Mouse (Mus musculus) forelimb bud, embryonic 11.5 days (tissue): Measurements from ENCODE around the gene Pop7.

Source experiments
- DNase-seq: peaks from one replicate; pipeline ENCODE4 v3.0.0-alpha.2; 2012; ENCODE audit warnings: low read depth, low spot score

Gene Pop7

DNA sequence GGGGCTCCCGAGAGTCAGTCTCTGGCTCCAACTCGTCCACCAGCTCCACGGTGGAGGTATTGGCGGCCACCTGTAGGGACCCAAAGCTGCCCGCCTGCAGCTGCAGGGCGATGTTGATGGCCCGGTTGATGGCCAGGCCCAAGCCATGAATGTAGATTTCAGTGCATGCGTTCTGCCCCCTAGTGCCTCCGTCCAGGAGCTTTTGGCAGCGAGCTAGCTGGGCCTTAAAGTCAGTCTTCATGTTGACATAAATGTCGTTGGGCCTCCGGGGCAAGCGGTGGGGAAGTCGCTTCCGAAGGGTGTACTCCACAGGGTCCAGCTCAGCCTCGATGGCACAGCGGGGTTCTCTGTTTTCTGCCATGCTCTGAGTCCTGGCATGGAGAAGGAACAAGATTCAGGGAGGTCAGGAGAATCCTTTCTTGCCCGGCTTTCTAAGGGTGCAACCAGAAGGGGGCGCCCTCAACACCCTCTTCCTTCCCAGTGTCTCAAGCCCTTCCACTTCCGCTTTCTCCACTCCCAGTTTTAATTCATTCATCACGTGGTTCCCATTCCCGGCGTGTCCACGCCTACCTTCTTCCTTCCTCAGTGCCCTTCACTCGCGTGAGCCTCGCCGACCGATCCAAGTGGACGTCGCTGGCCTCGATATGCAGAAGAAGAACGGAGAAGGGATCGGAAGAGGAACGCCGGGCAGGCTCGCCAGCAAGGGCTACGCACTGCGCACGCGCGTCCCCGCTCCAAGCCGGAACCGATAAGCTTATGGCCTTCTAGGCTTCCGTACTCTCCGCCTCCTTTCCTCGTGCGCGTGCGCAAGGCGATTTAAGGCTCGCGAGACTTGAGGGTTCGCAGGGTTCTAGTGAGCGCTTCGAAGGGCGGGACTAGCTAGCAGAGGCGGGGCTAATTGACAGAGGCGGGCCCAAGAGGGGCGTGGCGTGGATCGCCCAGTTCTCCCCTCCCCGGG is at the start of gene Pop7:
Gene Pop7 (minus strand): TSS at position 810 of the 958 bp plus-strand sequence.
- DNase-seq = peak; percentile 100

- DNase-seq = no peak
Measured at GRCm38 (mm10) chr5:137551119-137551518, 48.8 kb upstream of the Pop7 start.

DNA sequence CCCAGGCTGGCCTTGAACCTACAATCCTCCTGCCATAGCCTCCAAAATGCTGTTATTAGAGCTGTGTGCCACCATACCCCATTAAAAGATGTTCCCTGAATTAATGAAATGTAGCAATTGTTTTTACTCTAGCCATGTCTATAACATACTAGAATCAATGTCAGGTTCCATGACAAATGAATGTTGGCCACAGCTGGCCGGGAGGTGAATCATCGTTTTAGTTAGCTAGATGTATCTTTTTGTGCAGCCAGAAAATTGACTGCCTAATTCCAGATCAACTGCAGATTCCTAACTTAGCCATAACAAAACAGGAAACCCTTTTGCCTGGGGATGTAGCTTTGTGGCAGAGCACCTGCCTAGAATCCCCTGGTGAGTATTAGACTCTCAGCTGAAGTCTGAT is 47.5 kb upstream of the Pop7 start:
- no peak for DNase-seq

- DNase-seq = no peak
Measured at GRCm38 (mm10) chr5:137545596-137545995, 43.3 kb upstream of the Pop7 start.

GRCm38 (mm10) chr5:137544926-137545325 is 42.6 kb upstream of the Pop7 start:
- DNase-seq = no peak

- no peak for DNase-seq
Measured at GRCm38 (mm10) chr5:137541768-137542540, 39.6 kb upstream of the Pop7 start.

DNA sequence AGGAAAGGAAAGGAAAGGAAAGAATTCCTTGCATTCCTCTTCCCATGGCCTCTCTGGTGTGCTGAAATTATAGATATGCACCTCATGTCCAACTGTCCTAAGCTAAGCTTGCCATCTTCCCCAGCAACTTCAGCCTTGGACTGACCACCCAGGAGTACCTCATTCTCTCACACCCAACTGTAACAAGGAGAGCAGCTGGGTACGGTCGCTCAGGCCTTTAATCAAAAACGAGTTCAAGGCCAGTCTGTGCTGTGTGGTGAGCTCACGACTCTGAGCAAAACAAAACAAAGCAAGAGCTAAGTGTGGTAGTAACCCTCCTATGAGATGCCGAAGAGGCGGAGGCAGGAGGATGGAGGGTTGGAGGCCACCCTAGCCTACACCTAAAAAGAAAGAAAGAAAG is 38.7 kb upstream of the Pop7 start:
- DNase-seq = no peak

- no peak for DNase-seq
Measured at GRCm38 (mm10) chr5:137539291-137539801, 37.0 kb upstream of the Pop7 start.

GRCm38 (mm10) chr5:137537461-137537860 is 35.1 kb upstream of the Pop7 start:
- DNase-seq = no peak

DNA sequence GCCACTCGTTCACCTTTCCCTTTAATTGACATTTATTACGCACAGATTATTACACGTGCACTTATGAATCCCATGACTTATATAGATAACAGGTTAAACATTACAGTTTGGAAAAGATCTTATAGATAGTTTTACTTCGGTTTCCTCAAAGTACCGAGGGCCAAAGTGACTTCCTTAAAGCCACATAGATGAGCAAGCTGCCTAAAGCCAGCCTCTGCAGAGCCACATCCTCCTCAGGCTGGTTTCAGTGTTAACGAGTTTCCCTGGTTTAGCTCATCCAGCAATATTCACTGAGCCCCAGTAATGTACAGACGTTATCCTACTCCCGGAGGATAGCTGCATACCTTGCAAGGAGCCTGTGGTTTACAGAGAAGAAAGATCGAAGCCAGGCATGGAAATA is 33.0 kb upstream of the Pop7 start:
- DNase-seq = no peak

DNA sequence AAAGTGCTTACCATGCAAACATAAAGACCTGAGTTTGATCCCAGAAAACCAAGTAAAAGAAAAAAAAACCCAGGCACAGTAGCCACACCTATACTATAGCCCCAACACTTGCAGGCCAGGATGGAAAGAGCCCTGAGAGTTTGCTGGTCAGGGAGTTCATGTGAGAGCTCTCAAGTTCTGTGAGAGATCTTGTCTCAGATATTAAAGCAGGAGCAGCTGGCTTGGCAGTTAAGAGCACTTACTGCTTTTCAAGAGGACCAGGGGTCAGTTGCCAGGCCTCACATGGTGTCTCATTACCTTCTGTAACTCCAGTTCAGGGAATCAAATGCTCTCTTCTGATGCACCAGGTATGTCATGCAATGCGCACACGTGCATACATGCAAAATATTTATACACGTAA is 32.4 kb upstream of the Pop7 start:
- DNase-seq = no peak

GRCm38 (mm10) chr5:137533117-137533827 is 31.0 kb upstream of the Pop7 start, which contains the start of the genes Epo and Gnb2:
Epo (minus strand) TSS chr5:137533242.
Gnb2 (minus strand) TSS chr5:137533510.
- DNase-seq = peak; percentile 98

DNA sequence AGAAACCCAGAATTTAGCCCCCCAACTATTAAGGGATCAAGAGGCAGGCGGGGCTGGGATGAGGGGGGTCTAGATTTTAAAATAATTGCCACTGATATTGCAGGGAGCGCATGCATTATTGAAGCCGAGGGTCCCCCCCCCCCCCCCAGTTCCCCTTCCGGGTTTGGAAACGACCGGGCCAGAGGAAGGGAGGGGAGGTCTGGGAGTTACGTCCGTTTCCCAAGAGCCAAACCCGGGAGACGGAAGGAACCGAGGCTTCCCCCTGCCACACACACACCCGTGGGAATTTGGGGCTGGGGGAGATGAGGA is 30.4 kb upstream of the Pop7 start:
- DNase-seq = no peak

GRCm38 (mm10) chr5:137532131-137532807 is 30.0 kb upstream of the Pop7 start:
- no peak for DNase-seq

- DNase-seq = no peak
Measured at GRCm38 (mm10) chr5:137531414-137532130, 29.3 kb upstream of the Pop7 start.

- peak; percentile 77 for DNase-seq
Measured at GRCm38 (mm10) chr5:137530588-137531413, 28.5 kb upstream of the Pop7 start.

- no peak for DNase-seq
Measured at GRCm38 (mm10) chr5:137530075-137530474, 27.8 kb upstream of the Pop7 start.

DNA sequence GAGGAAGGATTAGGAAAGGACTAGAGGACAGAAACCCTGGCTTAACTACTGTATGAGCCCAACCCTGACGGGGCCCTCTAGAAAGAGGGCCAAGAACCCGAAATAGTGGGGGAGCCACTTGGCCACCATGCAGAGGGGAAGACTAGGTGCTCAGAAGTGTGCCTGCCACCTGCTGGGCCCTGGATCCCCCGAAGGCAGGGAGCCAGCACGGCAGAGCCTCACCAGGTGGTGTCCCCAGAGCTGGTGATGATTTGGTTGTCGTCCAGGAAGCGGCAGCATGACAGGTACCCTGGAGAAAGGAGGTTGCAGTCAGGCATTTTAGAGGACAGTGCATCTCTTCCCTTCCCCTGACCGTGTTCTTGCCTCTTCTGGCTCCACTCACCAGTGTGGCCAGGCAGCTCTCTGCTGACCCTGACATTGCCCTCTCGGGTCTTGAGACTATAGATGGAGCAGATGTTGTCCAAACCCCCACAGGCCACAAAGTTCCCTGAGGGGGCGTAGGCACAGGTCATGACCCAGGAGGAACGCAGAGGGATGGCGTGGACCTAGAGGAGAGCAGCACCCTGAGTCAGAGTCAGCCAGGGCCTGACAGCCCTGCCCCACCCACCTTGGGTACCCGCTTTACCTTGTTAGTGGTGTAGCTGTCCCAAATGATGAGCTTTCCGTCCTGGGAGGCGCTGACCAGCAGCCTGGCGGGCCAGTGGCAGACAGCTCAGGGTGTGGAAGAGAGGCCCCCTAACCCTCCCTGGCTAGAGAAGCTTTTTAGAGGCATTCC is 27.1 kb upstream of the Pop7 start:
- DNase-seq = no peak
